Mouse (Mus musculus) hindbrain, embryonic 16.5 days (tissue): ENCODE measurements around the gene Sspn. TPM values are rescaled to one million over a fixed set of nuclear protein-coding genes. Genes with fewer than 3 reads are reported as not detected.

Source experiments
- ATAC-seq: fragments of 200-750 bp; cut with Nextera tagmentation; 2 replicates; pipeline ENCODE4 v1.8.0; 2017; ENCODE audit warnings: moderate TSS enrichment, moderate library complexity
- H3K27ac ChIP-seq: fragments of 300-500 bp; sonication (generic); 2 replicates; pipeline ENCODE4 v1.5.1; 2014; ENCODE audit warnings: low read depth, mild to moderate bottlenecking, control low read depth, low read length, moderate library complexity
- H3K27me3 ChIP-seq: fragments of 300-500 bp; sonication (generic); replicated peaks from 2 replicates; pipeline ENCODE4 v1.6.1; 2014; ENCODE audit warnings: low read length; ENCODE audit not compliant: control insufficient read depth, insufficient read depth
- H3K36me3 ChIP-seq: fragments of 300-500 bp; sonication (generic); 2 replicates; pipeline ENCODE4 v1.6.1; 2014; ENCODE audit warnings: mild to moderate bottlenecking, low read length, moderate library complexity, mixed read lengths; ENCODE audit not compliant: control insufficient read depth, insufficient read depth
- H3K4me1 ChIP-seq: fragments of 300-500 bp; sonication (generic); 2 replicates; pipeline ENCODE4 v1.6.1; 2014; ENCODE audit warnings: low read depth, low read length; ENCODE audit not compliant: control insufficient read depth, insufficient read depth
- H3K4me2 ChIP-seq: fragments of 300-500 bp; sonication (generic); 2 replicates; pipeline ENCODE4 v1.6.1; 2014; ENCODE audit warnings: mild to moderate bottlenecking, low read length, control low read depth, moderate library complexity
- H3K4me3 ChIP-seq: fragments of 300-500 bp; sonication (generic); 2 replicates; pipeline ENCODE4 v1.5.1; 2014; ENCODE audit warnings: mild to moderate bottlenecking, low read length, control low read depth, moderate library complexity
- H3K9ac ChIP-seq: fragments of 300-500 bp; sonication (generic); 2 replicates; pipeline ENCODE4 v1.6.1; 2014; ENCODE audit warnings: low read depth, mild to moderate bottlenecking, control low read depth, low read length, moderate library complexity
- H3K9me3 ChIP-seq: fragments of 300-500 bp; sonication (generic); 2 replicates; pipeline ENCODE4 v1.6.1; 2014; ENCODE audit warnings: mild to moderate bottlenecking, low read length, moderate library complexity; ENCODE audit not compliant: control insufficient read depth
- WGBS: fragments of 180-500 bp; shearing (Covaris S2); extraction: QIAGEN DNeasy Blood & Tissue Kit; methylation state at CpG from one replicate; pipeline ENCODE4 v1.1.7; 2014; 5-methylcytosine and 5-hydroxymethylcytosine counted together
- polyA plus RNA-seq: library from polyadenylated mRNA; unstranded; fragments of >200 nt; fragmentation: Nextera tagmentation; extraction: Ambion mirVana; gene quantifications from 2 replicates; pipeline ENCODE4 v1.2.1, GENCODE M21; 2015

Gene Sspn
- polyA plus RNA-seq, 1 experiment from 2014 or later: 6.4 TPM

GRCm38 (mm10) chr6:146004174-146004601, 72.7 kb downstream of the Sspn start:
- no peak overlapping the region for H3K4me2 ChIP-seq
- H3K27me3 ChIP-seq: no peaks in the 10 kb centered on the region
- H3K4me1 ChIP-seq: peaks cover 3% of the 10 kb centered on the region; the same call in 1 of the 2 replicates
- no peak overlapping the region for H3K4me3 ChIP-seq
- WGBS: 80% methylated on average over 3 of the region's 3 CpGs
- no peak for ATAC-seq
- H3K27ac ChIP-seq: no peak overlapping the region
- no peaks in the 10 kb centered on the region for H3K36me3 ChIP-seq
- H3K9ac ChIP-seq: no peak overlapping the region
- H3K9me3 ChIP-seq: no peaks in the 10 kb centered on the region

- H3K4me3 ChIP-seq: no peak overlapping the region
- no peaks in the 10 kb centered on the region for H3K27me3 ChIP-seq
- no peaks in the 10 kb centered on the region for H3K9me3 ChIP-seq
- peaks cover 12% of the 10 kb centered on the region for H3K4me1 ChIP-seq
- H3K36me3 ChIP-seq: no peaks in the 10 kb centered on the region
- H3K9ac ChIP-seq: no peak overlapping the region
- H3K27ac ChIP-seq: no peak overlapping the region
- H3K4me2 ChIP-seq: no peak overlapping the region
- no peak for ATAC-seq
- 89% methylated on average over 11 of the region's 11 CpGs for WGBS
Observed at GRCm38 (mm10) chr6:146005129-146005886, 73.9 kb downstream of the Sspn start.

DNA sequence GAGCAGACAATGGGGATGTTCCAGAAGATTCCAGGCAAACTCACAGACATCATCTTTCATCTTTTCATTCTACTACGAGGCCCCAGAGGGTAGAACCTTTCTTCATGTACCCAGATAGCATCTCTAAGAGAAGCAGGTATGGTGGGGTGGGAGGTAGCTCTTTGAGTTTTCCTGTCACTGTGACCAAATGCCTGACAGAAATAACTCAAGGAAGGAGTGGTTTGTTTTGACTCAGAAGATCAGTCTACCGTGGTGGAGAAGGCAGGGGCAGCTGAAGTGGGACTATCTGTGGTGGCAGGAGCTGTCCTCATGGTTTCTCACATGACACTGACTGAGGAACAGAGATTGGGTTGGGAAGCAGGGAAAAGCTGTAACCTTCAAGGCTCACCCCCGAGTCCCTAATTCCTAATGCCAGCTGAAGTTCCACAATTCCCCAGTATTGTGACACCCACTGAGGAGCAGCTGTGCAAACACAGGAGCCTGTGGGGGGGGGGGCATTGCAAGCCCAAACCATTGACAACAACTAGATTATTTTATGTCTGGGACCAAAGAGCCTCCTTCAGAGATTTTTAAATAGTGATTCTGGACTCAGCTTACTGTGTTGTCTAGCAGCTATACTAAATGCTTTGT, 74.6 kb downstream of the Sspn start:
- H3K4me2 ChIP-seq: no peak overlapping the region
- ATAC-seq: no peak
- H3K9me3 ChIP-seq: no peaks in the 10 kb centered on the region
- H3K4me1 ChIP-seq: peaks cover 15% of the 10 kb centered on the region
- H3K4me3 ChIP-seq: no peak overlapping the region
- H3K27ac ChIP-seq: no peak overlapping the region
- H3K36me3 ChIP-seq: no peaks in the 10 kb centered on the region
- no peak overlapping the region for H3K9ac ChIP-seq
- H3K27me3 ChIP-seq: no peaks in the 10 kb centered on the region
- WGBS: 67% methylated on average over 3 of the region's 3 CpGs

GRCm38 (mm10) chr6:146006753-146007152, 75.3 kb downstream of the Sspn start:
- 66% methylated on average over 3 of the region's 3 CpGs for WGBS

DNA sequence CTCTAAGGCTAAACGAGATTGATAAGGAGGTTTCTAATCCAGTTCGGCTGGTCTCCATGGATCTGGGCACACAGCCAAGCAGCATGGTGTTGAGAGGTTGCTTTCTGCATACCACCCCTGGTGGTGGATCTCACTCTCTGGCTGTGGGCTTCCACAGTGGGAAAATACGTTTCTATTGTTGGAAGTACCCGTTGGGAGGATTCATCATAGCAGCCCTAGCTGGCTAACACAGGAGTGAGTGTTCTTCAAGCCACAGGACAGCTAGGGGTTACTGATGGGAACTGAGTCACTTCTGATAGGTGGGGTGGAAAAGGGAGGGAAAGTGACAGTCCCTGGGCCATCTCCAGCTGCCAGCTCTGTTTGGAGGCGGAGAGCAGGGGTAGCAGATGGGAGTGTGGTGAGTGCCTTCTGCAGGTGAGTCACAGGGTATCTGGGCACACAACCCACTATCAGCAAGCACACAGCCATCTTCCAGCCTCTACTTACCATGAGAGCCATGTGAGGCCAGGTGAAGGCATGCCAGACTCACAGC, 77.1 kb downstream of the Sspn start:
- 33% methylated on average over 5 of the region's 5 CpGs for WGBS
- Histone ChIP-seq H3K27me3 (no peaks in the 10 kb centered on the region), H3K9me3 (no peaks in the 10 kb centered on the region), H3K9ac (no peak overlapping the region), H3K4me1 (peaks cover 15% of the 10 kb centered on the region), H3K4me3 (no peak overlapping the region), H3K36me3 (no peaks in the 10 kb centered on the region), H3K4me2 (no peak overlapping the region), H3K27ac (no peak overlapping the region)
- peak; percentile 19; the same call in 1 of the 2 replicates for ATAC-seq

More at GRCm38 (mm10) chr6:146006753-146007152, 75.3 kb downstream of the Sspn start:
- ATAC-seq: no peak
- H3K27ac ChIP-seq: no peak overlapping the region
- H3K36me3 ChIP-seq: no peaks in the 10 kb centered on the region
- H3K27me3 ChIP-seq: no peaks in the 10 kb centered on the region
- H3K9me3 ChIP-seq: no peaks in the 10 kb centered on the region
- H3K4me2 ChIP-seq: no peak overlapping the region
- peaks cover 15% of the 10 kb centered on the region for H3K4me1 ChIP-seq
- no peak overlapping the region for H3K9ac ChIP-seq
- no peak overlapping the region for H3K4me3 ChIP-seq

DNA sequence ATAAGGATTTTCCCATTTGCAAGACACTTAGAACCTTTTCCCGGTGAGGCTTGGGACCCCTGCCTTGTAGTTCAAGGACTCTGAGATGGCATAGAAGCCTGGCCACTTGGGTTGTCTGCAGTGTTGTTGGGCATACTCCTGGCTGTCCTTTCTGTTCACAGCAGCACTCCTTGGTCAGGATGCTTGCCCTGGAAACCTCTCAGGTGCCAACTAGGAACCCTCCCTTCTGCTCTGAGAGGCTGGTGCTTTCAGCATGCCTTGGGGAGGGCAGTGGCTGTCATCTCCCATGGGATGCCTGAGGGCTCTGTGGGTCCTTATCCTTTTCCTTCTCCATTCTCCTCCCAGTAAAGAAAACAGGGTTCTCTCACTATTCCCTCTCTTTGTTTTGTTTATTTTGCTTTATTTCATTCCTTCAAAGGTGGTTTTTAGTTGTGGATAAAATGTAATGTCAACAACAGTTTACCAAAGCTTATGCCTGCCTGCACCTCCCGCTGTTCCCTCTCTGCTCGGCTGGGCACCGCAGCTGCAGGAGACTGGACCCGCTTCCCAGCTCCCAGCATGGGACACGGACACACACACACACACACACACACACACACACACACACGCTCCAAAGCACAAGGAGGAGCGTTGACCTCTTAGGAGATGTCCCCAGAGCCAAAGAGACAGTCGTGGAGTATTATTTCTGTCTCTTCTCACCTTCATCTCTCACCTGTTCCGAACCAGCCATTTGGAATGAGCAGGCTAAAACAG, 77.9 kb downstream of the Sspn start:
- no peak overlapping the region for H3K4me2 ChIP-seq
- no peaks in the 10 kb centered on the region for H3K27me3 ChIP-seq
- no peaks in the 10 kb centered on the region for H3K36me3 ChIP-seq
- no peak overlapping the region for H3K4me3 ChIP-seq
- peaks cover 15% of the 10 kb centered on the region for H3K4me1 ChIP-seq
- 54% methylated on average over 10 of the region's 10 CpGs for WGBS
- H3K27ac ChIP-seq: peak overlapping the region; percentile 54; the same call in 1 of the 2 replicates
- no peak for ATAC-seq
- H3K9me3 ChIP-seq: no peaks in the 10 kb centered on the region
- H3K9ac ChIP-seq: no peak overlapping the region

- Histone ChIP-seq H3K27me3 (no peaks in the 10 kb centered on the region), H3K27ac (peak overlapping the region; percentile 54), H3K9ac (no peak overlapping the region), H3K9me3 (no peaks in the 10 kb centered on the region), H3K4me1 (peaks cover 15% of the 10 kb centered on the region), H3K4me2 (no peak overlapping the region), H3K4me3 (no peak overlapping the region), H3K36me3 (no peaks in the 10 kb centered on the region)
- WGBS: 38% methylated on average over 12 of the region's 12 CpGs
- ATAC-seq: peak; percentile 71
Observed at GRCm38 (mm10) chr6:146010093-146010764, 78.8 kb downstream of the Sspn start.

DNA sequence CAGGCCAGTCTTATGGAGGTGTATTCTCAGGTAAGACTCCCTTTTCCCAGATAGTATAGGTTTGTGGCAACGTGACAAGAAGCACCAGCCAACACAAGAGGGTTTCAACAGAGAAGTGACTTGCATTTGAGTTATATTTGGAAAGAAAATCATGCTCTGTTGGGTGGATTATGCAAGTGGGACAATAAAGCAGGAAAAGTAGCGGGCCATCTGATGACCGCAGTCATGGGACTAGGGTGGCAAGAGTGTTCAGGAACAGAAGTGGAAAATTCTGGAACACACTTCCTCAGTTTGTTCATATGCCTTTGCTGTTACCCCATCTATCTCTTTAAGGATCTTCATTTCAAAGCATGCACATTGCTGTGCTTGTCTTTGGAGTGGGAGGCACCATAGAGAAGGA, 82.9 kb downstream of the Sspn start:
- Histone ChIP-seq H3K4me2 (no peak overlapping the region), H3K4me3 (no peak overlapping the region), H3K27ac (no peak overlapping the region), H3K9me3 (no peaks in the 10 kb centered on the region), H3K9ac (no peak overlapping the region), H3K36me3 (no peaks in the 10 kb centered on the region), H3K27me3 (no peaks in the 10 kb centered on the region), H3K4me1 (peaks cover 12% of the 10 kb centered on the region)
- ATAC-seq: no peak
- WGBS: 90% methylated on average over 3 of the region's 3 CpGs
